Mouse (Mus musculus): Measurements from ENCODE around the gene Dusp10. TPM values are rescaled to one million over a fixed set of nuclear protein-coding genes. Genes with fewer than 3 reads are reported as not detected.

Gene Dusp10
- polyA plus RNA-seq, 1 experiment from 2014 or later, result 4.2 TPM

DNA sequence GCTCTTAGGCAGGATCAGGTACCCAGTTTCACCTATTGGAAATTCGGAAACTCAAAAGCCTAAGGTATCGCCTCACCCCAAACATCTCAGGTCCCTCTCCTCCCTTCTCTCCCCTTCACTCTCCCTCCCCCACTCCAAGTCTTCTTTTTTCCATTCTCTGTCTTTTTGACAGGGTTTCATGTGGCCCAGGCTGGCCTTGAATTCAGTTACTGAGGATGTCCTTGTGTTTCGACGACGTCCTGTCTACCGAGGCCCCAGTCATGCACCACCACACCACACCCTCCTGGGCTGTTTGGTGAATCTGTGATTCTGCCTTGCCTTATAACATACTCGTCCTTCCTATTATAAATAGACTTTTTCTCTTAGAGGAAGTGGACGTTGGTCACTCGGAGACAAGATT is 34.7 kb downstream of the Dusp10 start:
- Histone ChIP-seq H3K4me3 (replicated peaks; ENCODE audit: low read length) (no peak overlapping the region), H3K27ac (ENCODE audit: low read length) (no peak overlapping the region), H3K36me3 (ENCODE audit: control insufficient read depth, insufficient read depth) (no peaks in the 10 kb centered on the region), H3K9me3 (ENCODE audit: control insufficient read depth, low read length) (no peaks in the 10 kb centered on the region), H3K27me3 (replicated peaks; ENCODE audit: control insufficient read depth, insufficient read depth, low read length) (no peaks in the 10 kb centered on the region), H3K4me2 (ENCODE audit: low read length) (no peak overlapping the region), H3K9ac (replicated peaks; ENCODE audit: low read depth, low read length) (no peak overlapping the region), H3K4me1 (replicated peaks; ENCODE audit: control insufficient read depth, insufficient read depth, low read length) (peaks cover 5% of the 10 kb centered on the region; the same call in 1 of the 2 replicates)
- ATAC-seq, result no peak
- WGBS, result 92% methylated on average over 9 of the region's 9 CpGs

DNA sequence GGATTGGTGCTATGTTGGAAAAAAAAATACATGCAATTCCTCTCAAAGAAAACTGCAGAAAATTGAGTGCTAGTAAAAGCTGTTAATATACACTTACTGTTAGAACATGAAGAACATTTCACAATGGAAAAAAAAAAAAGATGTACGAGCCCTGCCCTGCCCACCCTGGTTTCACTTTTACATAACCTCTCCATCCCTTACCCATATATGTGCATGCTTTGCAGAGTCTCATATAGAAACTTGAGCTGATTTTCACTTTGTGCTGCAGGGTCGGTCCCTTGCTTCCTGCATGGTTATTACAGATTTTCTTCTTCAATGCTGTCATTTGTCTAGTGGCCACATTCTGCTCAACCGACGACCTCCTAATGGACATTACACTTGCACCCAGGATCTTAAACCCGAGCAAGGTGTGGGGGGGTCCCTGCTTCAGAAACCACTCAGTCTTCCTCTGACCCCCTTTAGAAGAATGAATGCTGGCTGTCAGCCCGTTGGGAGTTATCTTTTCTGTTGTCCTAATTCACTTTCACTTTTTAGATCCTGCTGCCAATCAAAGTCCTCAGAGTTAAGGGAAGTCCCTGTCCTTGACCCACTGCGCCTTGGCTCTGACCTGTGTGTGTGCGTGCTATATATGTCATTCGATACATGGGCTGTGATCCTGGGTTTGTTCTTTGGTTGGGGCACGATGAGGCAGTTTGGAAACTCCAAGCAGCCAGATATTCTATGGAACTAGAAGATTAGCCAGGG is 35.7 kb downstream of the Dusp10 start:
- H3K27ac ChIP-seq (ENCODE audit: low read length), result no peak overlapping the region
- no peaks in the 10 kb centered on the region for H3K36me3 ChIP-seq (ENCODE audit: control insufficient read depth, insufficient read depth)
- no peak overlapping the region for H3K4me3 ChIP-seq (replicated peaks; ENCODE audit: low read length)
- no peak overlapping the region for H3K9ac ChIP-seq (replicated peaks; ENCODE audit: low read depth, low read length)
- H3K4me1 ChIP-seq (replicated peaks; ENCODE audit: control insufficient read depth, insufficient read depth, low read length), result peaks cover 5% of the 10 kb centered on the region; the same call in 1 of the 2 replicates
- no peak for ATAC-seq
- 86% methylated on average over 10 of the region's 10 CpGs for WGBS
- no peak overlapping the region for H3K4me2 ChIP-seq (ENCODE audit: low read length)
- H3K27me3 ChIP-seq (replicated peaks; ENCODE audit: control insufficient read depth, insufficient read depth, low read length), result no peaks in the 10 kb centered on the region
- no peaks in the 10 kb centered on the region for H3K9me3 ChIP-seq (ENCODE audit: control insufficient read depth, low read length)

DNA sequence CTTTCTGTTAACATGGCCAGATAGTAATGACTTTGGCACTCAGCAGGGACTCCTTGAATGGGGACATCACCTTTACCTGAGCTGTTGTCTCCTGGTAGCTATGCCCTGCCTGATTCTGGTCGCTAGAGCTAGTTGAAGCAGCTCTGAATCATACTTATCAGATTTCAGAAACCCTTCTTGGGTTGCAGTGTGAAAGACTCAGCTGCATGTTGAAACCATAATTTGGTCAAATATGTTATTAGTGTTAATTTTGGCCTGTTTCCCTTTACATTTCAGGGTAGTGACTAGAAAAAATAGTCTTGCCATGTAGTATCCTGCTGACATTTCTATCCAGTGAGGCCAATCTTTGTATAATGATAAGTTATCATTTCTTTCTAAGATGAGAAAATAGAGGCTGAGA is 38.2 kb downstream of the Dusp10 start:
- H3K36me3 ChIP-seq (ENCODE audit: control insufficient read depth, insufficient read depth), result no peaks in the 10 kb centered on the region
- H3K4me2 ChIP-seq (ENCODE audit: low read length), result no peak overlapping the region
- H3K27ac ChIP-seq (ENCODE audit: low read length), result no peak overlapping the region
- no peak for ATAC-seq
- H3K9ac ChIP-seq (replicated peaks; ENCODE audit: low read depth, low read length), result no peak overlapping the region
- peaks cover 5% of the 10 kb centered on the region; the same call in 1 of the 2 replicates for H3K4me1 ChIP-seq (replicated peaks; ENCODE audit: control insufficient read depth, insufficient read depth, low read length)
- H3K9me3 ChIP-seq (ENCODE audit: control insufficient read depth, low read length), result no peaks in the 10 kb centered on the region
- H3K4me3 ChIP-seq (replicated peaks; ENCODE audit: low read length), result no peak overlapping the region
- H3K27me3 ChIP-seq (replicated peaks; ENCODE audit: control insufficient read depth, insufficient read depth, low read length), result no peaks in the 10 kb centered on the region
- WGBS, result 82% methylated on average over 1 of the region's 1 CpGs

DNA sequence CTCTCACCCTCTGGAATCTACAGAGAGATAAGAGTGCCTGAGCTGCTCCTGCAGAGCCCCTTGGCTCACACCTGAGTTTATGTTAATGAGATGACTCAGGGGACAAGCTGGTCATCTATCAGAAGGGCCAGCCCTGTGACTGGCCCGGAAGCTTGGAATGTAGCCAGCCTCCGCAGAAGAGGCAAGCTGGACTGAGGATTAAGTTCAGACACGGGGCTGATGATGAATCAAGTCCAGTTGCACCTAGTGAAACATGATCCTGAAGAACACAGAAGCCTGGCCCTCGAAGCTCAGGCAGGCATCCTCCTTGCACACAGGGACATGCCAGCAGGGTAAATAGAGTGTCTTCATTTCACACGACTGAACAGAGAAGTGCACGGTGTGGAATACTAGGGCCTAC is 38.7 kb downstream of the Dusp10 start:
- H3K9me3 ChIP-seq (ENCODE audit: control insufficient read depth, low read length), result no peaks in the 10 kb centered on the region
- no peaks in the 10 kb centered on the region for H3K27me3 ChIP-seq (replicated peaks; ENCODE audit: control insufficient read depth, insufficient read depth, low read length)
- H3K9ac ChIP-seq (replicated peaks; ENCODE audit: low read depth, low read length), result no peak overlapping the region
- no peak for ATAC-seq
- no peak overlapping the region for H3K4me2 ChIP-seq (ENCODE audit: low read length)
- H3K27ac ChIP-seq (ENCODE audit: low read length), result no peak overlapping the region
- WGBS, result 31% methylated on average over 6 of the region's 6 CpGs
- H3K36me3 ChIP-seq (ENCODE audit: control insufficient read depth, insufficient read depth), result no peaks in the 10 kb centered on the region
- no peak overlapping the region for H3K4me3 ChIP-seq (replicated peaks; ENCODE audit: low read length)
- peaks cover 5% of the 10 kb centered on the region; the same call in 1 of the 2 replicates for H3K4me1 ChIP-seq (replicated peaks; ENCODE audit: control insufficient read depth, insufficient read depth, low read length)

DNA sequence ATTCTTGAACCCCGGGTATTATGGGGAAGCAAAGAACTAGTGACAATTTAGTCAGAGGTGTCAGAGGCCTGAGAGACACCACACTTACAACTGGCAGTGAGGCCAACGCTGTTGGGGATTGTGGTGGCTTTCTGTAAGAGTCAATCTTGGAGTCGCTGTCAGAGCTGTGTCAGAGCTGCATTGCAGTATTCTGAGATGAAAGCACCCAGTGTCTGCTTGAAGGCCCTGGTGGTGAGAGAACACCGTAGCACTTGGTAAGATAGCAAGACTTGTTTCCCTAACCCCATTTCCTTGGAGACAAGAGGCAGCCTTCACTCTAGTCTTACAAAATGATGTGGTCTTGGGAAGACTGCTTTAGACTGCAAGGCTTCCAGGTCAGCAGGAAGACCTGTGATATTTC is 39.2 kb downstream of the Dusp10 start:
- Histone ChIP-seq H3K27me3 (replicated peaks; ENCODE audit: control insufficient read depth, insufficient read depth, low read length) (no peaks in the 10 kb centered on the region), H3K27ac (ENCODE audit: low read length) (no peak overlapping the region), H3K9ac (replicated peaks; ENCODE audit: low read depth, low read length) (no peak overlapping the region), H3K9me3 (ENCODE audit: control insufficient read depth, low read length) (no peaks in the 10 kb centered on the region), H3K36me3 (ENCODE audit: control insufficient read depth, insufficient read depth) (no peaks in the 10 kb centered on the region), H3K4me3 (replicated peaks; ENCODE audit: low read length) (no peak overlapping the region), H3K4me2 (ENCODE audit: low read length) (no peak overlapping the region), H3K4me1 (replicated peaks; ENCODE audit: control insufficient read depth, insufficient read depth, low read length) (peaks cover 5% of the 10 kb centered on the region; the same call in 1 of the 2 replicates)
- no peak for ATAC-seq
- WGBS, result 76% methylated on average over 4 of the region's 4 CpGs

DNA sequence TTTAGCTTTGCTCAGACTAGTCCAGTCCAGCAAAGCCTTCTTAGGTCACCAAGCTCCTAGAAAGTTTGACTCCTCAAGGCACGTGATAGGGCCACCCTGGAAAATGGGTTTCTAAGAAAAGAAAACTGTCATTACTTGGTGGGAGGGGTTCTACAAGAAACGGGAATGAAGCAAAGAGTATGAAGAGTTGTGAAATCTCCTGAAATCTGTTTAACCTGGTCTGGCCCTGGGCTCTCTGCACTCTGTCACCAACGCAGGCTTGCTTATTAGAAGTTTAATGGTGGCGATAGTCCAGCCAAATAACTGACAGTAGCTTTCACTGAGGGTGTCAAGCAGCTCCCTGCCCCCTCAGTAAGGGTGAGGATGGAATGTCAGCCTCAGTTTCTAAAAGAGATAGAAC is 40.0 kb downstream of the Dusp10 start:
- Histone ChIP-seq H3K9me3 (ENCODE audit: control insufficient read depth, low read length) (no peaks in the 10 kb centered on the region), H3K9ac (replicated peaks; ENCODE audit: low read depth, low read length) (no peak overlapping the region), H3K4me3 (replicated peaks; ENCODE audit: low read length) (no peak overlapping the region), H3K27me3 (replicated peaks; ENCODE audit: control insufficient read depth, insufficient read depth, low read length) (no peaks in the 10 kb centered on the region), H3K4me2 (ENCODE audit: low read length) (no peak overlapping the region), H3K36me3 (ENCODE audit: control insufficient read depth, insufficient read depth) (no peaks in the 10 kb centered on the region), H3K27ac (ENCODE audit: low read length) (no peak overlapping the region), H3K4me1 (replicated peaks; ENCODE audit: control insufficient read depth, insufficient read depth, low read length) (peaks cover 5% of the 10 kb centered on the region; the same call in 1 of the 2 replicates)
- WGBS, result 81% methylated on average over 4 of the region's 4 CpGs
- no peak for ATAC-seq

DNA sequence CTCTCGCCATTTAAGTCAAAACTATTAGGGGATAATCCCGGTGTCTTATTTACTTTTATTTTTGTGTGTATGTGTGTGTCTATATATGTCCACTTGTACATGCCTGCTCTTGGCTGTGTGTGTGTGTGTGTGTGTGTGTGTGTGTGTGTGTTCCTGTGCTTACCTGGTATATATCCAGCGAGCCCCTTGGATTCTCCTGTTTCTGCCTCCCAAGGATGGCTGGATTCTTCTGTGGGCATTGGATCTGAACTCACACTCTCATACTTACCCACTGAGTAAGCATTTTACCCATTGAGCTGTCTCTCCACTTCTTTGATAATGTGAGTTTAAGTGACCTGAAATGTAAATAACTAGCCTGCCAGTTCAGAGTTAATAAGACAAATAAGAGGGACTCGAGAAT is 40.6 kb downstream of the Dusp10 start:
- Histone ChIP-seq H3K9ac (replicated peaks; ENCODE audit: low read depth, low read length) (no peak overlapping the region), H3K27ac (ENCODE audit: low read length) (no peak overlapping the region), H3K4me2 (ENCODE audit: low read length) (no peak overlapping the region), H3K36me3 (ENCODE audit: control insufficient read depth, insufficient read depth) (no peaks in the 10 kb centered on the region), H3K9me3 (ENCODE audit: control insufficient read depth, low read length) (no peaks in the 10 kb centered on the region), H3K4me1 (replicated peaks; ENCODE audit: control insufficient read depth, insufficient read depth, low read length) (peaks cover 5% of the 10 kb centered on the region; the same call in 1 of the 2 replicates), H3K27me3 (replicated peaks; ENCODE audit: control insufficient read depth, insufficient read depth, low read length) (no peaks in the 10 kb centered on the region), H3K4me3 (replicated peaks; ENCODE audit: low read length) (no peak overlapping the region)
- ATAC-seq, result no peak
- WGBS, result 76% methylated on average over 4 of the region's 4 CpGs

DNA sequence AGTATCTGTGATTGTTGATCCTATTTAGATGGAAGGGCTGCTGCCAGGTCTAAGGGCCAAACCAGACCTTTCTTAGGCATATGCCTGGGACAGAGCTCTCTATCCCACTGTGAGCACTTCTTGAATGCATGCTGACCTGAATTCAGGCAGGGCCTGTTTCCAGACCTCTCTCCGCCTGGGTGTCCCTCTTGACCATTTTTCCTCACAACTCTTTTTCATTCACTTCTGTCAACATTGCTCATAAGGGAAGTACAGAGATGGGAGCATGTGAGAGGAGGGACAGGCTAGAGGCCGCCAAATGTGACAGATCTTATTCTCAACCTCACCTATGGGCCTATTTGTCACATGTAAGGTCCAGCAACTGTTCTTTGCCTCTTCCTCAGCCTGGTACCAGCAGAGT is 41.1 kb downstream of the Dusp10 start:
- peaks cover 5% of the 10 kb centered on the region; the same call in 1 of the 2 replicates for H3K4me1 ChIP-seq (replicated peaks; ENCODE audit: control insufficient read depth, insufficient read depth, low read length)
- H3K27me3 ChIP-seq (replicated peaks; ENCODE audit: control insufficient read depth, insufficient read depth, low read length), result no peaks in the 10 kb centered on the region
- no peak overlapping the region for H3K27ac ChIP-seq (ENCODE audit: low read length)
- 92% methylated on average over 2 of the region's 2 CpGs for WGBS
- H3K36me3 ChIP-seq (ENCODE audit: control insufficient read depth, insufficient read depth), result no peaks in the 10 kb centered on the region
- no peak overlapping the region for H3K4me2 ChIP-seq (ENCODE audit: low read length)
- H3K9ac ChIP-seq (replicated peaks; ENCODE audit: low read depth, low read length), result no peak overlapping the region
- no peak overlapping the region for H3K4me3 ChIP-seq (replicated peaks; ENCODE audit: low read length)
- no peak for ATAC-seq
- H3K9me3 ChIP-seq (ENCODE audit: control insufficient read depth, low read length), result no peaks in the 10 kb centered on the region

DNA sequence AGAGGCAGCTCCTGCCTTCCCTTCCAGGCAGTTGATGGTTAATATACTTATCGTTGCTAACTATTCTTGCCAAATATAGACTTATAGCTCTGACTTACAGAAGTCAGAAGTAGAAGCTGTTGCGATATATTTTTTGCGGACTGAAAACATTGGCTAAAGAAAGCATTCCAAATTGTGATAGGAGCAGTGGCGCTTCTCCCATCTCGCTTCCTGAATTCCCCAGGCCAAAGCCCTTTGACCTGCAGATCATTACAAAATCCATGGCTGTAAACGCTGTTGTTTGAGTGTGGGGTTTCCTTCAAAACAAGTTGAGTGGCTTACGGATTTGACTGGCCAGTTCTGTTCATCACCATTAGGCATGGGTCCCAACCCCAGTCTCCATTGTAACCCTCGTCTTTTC is 45.1 kb downstream of the Dusp10 start:
- Histone ChIP-seq H3K4me1 (replicated peaks; ENCODE audit: control insufficient read depth, insufficient read depth, low read length) (no peaks in the 10 kb centered on the region), H3K27ac (ENCODE audit: low read length) (no peak overlapping the region), H3K9ac (replicated peaks; ENCODE audit: low read depth, low read length) (no peak overlapping the region), H3K9me3 (ENCODE audit: control insufficient read depth, low read length) (no peaks in the 10 kb centered on the region), H3K27me3 (replicated peaks; ENCODE audit: control insufficient read depth, insufficient read depth, low read length) (no peaks in the 10 kb centered on the region), H3K4me2 (ENCODE audit: low read length) (no peak overlapping the region), H3K36me3 (ENCODE audit: control insufficient read depth, insufficient read depth) (no peaks in the 10 kb centered on the region), H3K4me3 (replicated peaks; ENCODE audit: low read length) (no peak overlapping the region)
- no peak for ATAC-seq
- 87% methylated on average over 8 of the region's 8 CpGs for WGBS

DNA sequence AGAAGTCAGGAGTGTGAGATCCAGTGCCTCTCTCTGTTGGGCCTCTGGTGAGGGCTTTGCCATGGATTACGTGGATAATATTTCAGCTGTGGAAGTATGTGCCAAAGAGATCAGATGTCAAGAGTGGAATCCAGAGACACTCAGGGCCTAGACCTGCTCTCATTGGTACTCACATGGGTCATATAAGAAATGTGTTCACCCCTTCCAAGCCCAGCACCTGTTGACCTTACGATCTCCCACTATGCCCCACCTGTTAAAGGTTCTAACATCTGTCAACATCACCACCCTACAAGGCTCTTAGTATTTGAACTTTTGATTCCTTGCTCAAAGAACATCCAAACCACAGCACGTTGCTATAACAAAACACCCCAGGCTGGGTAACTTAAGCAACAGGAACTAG is 46.7 kb downstream of the Dusp10 start:
- no peak for ATAC-seq
- H3K4me2 ChIP-seq (ENCODE audit: low read length), result no peak overlapping the region
- no peak overlapping the region for H3K27ac ChIP-seq (ENCODE audit: low read length)
- no peak overlapping the region for H3K9ac ChIP-seq (replicated peaks; ENCODE audit: low read depth, low read length)
- no peaks in the 10 kb centered on the region for H3K4me1 ChIP-seq (replicated peaks; ENCODE audit: control insufficient read depth, insufficient read depth, low read length)
- no peak overlapping the region for H3K4me3 ChIP-seq (replicated peaks; ENCODE audit: low read length)
- no peaks in the 10 kb centered on the region for H3K9me3 ChIP-seq (ENCODE audit: control insufficient read depth, low read length)
- WGBS, result 86% methylated on average over 3 of the region's 3 CpGs
- H3K36me3 ChIP-seq (ENCODE audit: control insufficient read depth, insufficient read depth), result no peaks in the 10 kb centered on the region
- H3K27me3 ChIP-seq (replicated peaks; ENCODE audit: control insufficient read depth, insufficient read depth, low read length), result no peaks in the 10 kb centered on the region

Measured in forebrain, embryonic 16.5 days (tissue).